ENCODE assay signal across 9 mouse cellular contexts in the genomic region with DNA sequence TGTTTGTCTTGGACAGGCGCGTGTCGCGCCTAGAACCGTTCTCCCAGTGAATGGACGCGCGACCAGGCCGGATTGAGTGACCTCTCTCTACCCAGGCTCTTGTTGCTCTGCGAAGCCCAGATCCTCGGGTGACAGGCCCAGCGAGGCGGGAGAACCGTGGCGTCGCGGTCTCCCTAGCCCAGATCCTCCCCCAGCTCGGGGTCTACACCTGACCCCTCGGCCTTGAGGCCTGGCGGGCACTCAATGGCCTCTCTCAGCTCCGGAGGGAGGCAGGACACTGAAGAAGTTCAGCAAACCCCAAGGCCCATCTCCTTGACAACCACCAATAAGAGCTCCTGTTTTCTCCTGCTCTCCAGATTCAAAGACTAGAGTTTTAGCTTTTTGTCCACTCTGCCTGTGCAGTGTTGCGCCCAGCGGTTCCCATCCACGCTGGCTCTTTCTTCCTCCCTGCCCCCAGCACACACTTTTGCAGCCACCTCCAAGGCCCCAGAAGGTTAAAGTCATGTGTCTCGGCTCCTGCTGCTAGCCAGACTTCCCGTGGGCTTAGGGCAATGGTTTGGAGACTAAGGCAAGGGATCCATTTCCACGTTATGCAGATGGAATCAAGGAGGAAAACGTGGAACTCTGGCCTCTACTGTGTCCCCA. TPM values are rescaled to one million over a fixed set of nuclear protein-coding genes. Genes with fewer than 3 reads are reported as not detected.
DNase-seq lines count a peak whose midpoint lies in the region; ATAC-seq lines count a peak whose summit lies in the region.
"Had no signal": no experiment of that assay in that cellular context is flagged by ENCODE, and none has a peak within 500 bp of the region (broad histone marks: within the 10 kb centered on the region; RNA-seq: fewer than 3 reads in every experiment).

No protein-coding gene starts in this region.

- no peak overlapping the region for H3K4me3 ChIP-seq in kidney, embryonic 16.5 days (ENCODE audit: low read length)
- peak overlapping the region; percentile 69 for H3K4me3 ChIP-seq in hindbrain, embryonic 12.5 days
- 0 out of 2 replicates have a peak overlapping the region, but pooled peaks have one; percentile 67 for H3K4me3 ChIP-seq in midbrain, embryonic 15.5 days

- H3K4me2 ChIP-seq in kidney, embryonic 16.5 days (replicated peaks; ENCODE audit: low read depth, low read length), result peak overlapping the region; percentile 32
- H3K4me2 ChIP-seq in hindbrain, embryonic 12.5 days (replicated peaks), result peak overlapping the region; percentile 70
- peak overlapping the region; percentile 69 for H3K4me2 ChIP-seq in midbrain, embryonic 15.5 days

- no peaks in the 10 kb centered on the region for H3K9me3 ChIP-seq in kidney, embryonic 16.5 days (ENCODE audit: low read length)
- H3K9me3 ChIP-seq in hindbrain, embryonic 12.5 days (replicated peaks), result no peaks in the 10 kb centered on the region
- H3K9me3 ChIP-seq in midbrain, embryonic 15.5 days, result no peaks in the 10 kb centered on the region

- peaks cover 18% of the 10 kb centered on the region for H3K4me1 ChIP-seq in kidney, embryonic 16.5 days (ENCODE audit: insufficient read depth, low read length)
- H3K4me1 ChIP-seq in hindbrain, embryonic 12.5 days, result peaks cover 28% of the 10 kb centered on the region
- H3K4me1 ChIP-seq in midbrain, embryonic 15.5 days, result peaks cover 33% of the 10 kb centered on the region

- no peak overlapping the region for H3K27ac ChIP-seq in kidney, embryonic 16.5 days (ENCODE audit: low read length)
- peak overlapping the region; percentile 23; the same call in 1 of the 2 replicates for H3K27ac ChIP-seq in hindbrain, embryonic 12.5 days
- H3K27ac ChIP-seq in midbrain, embryonic 15.5 days, result no peak overlapping the region

- peak; percentile 5; the same call in 1 of the 2 replicates for ATAC-seq in kidney, embryonic 16.5 days (ENCODE audit: low FRiP score, low TSS enrichment)
- peak; percentile 9; the same call in 1 of the 2 replicates for ATAC-seq in hindbrain, embryonic 12.5 days (ENCODE audit: low FRiP score)
- ATAC-seq in midbrain, embryonic 15.5 days (replicated peaks), result peak; percentile 19

- WGBS in kidney, embryonic 16.5 days, result 15% methylated on average over 28 of the region's 28 CpGs
- WGBS in hindbrain, embryonic 12.5 days, result 7% methylated on average over 28 of the region's 28 CpGs
- WGBS in midbrain, embryonic 15.5 days, result 11% methylated on average over 28 of the region's 28 CpGs

- H3K36me3 ChIP-seq in kidney, embryonic 16.5 days (ENCODE audit: insufficient read depth, low read length), result no peaks in the 10 kb centered on the region
- no peaks in the 10 kb centered on the region for H3K36me3 ChIP-seq in hindbrain, embryonic 12.5 days
- H3K36me3 ChIP-seq in midbrain, embryonic 15.5 days (replicated peaks), result no peaks in the 10 kb centered on the region

- H3K27me3 ChIP-seq in kidney, embryonic 16.5 days (ENCODE audit: insufficient read depth, low read length), result peaks cover 38% of the 10 kb centered on the region
- peaks cover 5% of the 10 kb centered on the region for H3K27me3 ChIP-seq in hindbrain, embryonic 12.5 days
- H3K27me3 ChIP-seq in midbrain, embryonic 15.5 days (replicated peaks), result peaks cover 17% of the 10 kb centered on the region; the same call in 1 of the 2 replicates

- H3K9ac ChIP-seq in kidney, embryonic 16.5 days (replicated peaks; ENCODE audit: low read length), result no peak overlapping the region
- no peak overlapping the region for H3K9ac ChIP-seq in hindbrain, embryonic 12.5 days
- no peak overlapping the region for H3K9ac ChIP-seq in midbrain, embryonic 15.5 days

- DNase-seq in kidney, adult 9 months, result no peak
- peak; percentile 56 for DNase-seq in embryo, embryonic 11 days
- DNase-seq in T-cell, adult 2 months (ENCODE audit: low spot score), result no peak
- DNase-seq in layer of hippocampus, postnatal 14 days (ENCODE audit: low spot score in 2 of 2), result no peak
- DNase-seq in thymus, adult 18-20 months, result no peak

RNA-seq across cellular contexts. Expression of a gene that starts 0.9 kb away (rescaled TPM):
- polyA plus RNA-seq in kidney, embryonic 16.5 days (2015; fragmentation: Nextera tagmentation; extraction: Ambion mirVana), result 4.8 and 4.9 TPM in 2 replicates
- 32.4 and 33.2 TPM in 2 replicates for polyA plus RNA-seq in hindbrain, embryonic 12.5 days (2016; fragmentation: Nextera tagmentation; extraction: Ambion mirVana)
- 13.4 and 14.8 TPM in 2 replicates for polyA plus RNA-seq in midbrain, embryonic 15.5 days (2015; fragmentation: Nextera tagmentation; extraction: Ambion mirVana)
- 10 to 100 TPM; 19.2 to 21.7 TPM for total RNA-seq in layer of hippocampus, postnatal 14 days (2021)

RNA-seq across cellular contexts. Expression of a gene that starts 53.6 kb away (rescaled TPM):
- 0.39 and 0.42 TPM in 2 replicates for polyA plus RNA-seq in kidney, embryonic 16.5 days (2015; fragmentation: Nextera tagmentation; extraction: Ambion mirVana)
- polyA plus RNA-seq in hindbrain, embryonic 12.5 days (2016; fragmentation: Nextera tagmentation; extraction: Ambion mirVana), result 3.1 and 4.9 TPM in 2 replicates
- 24.8 and 25.6 TPM in 2 replicates for polyA plus RNA-seq in midbrain, embryonic 15.5 days (2015; fragmentation: Nextera tagmentation; extraction: Ambion mirVana)
- 100 to 1,000 TPM; 127 to 142 TPM for total RNA-seq in layer of hippocampus, postnatal 14 days (2021)
- polyA plus RNA-seq: large intestine, adult 2 months had no signal
